Mouse (Mus musculus) CH12.LX (cell line): ENCODE measurements around the gene Tmem119. TPM values are rescaled to one million over a fixed set of nuclear protein-coding genes. Genes with fewer than 3 reads are reported as not detected.

Source experiments
- DNase-seq: peaks from one replicate; pipeline ENCODE4 v3.0.0-alpha.2; 2013; ENCODE audit errors: extremely low read depth
- H3K27ac ChIP-seq: 2 replicates; pipeline ENCODE4 v1.5.1; 2012; ENCODE audit warnings: low read depth, mild to moderate bottlenecking, control low read depth, moderate library complexity; ENCODE audit not compliant: insufficient read depth
- H3K27me3 ChIP-seq: replicated peaks from 2 replicates; pipeline ENCODE3; 2012; ENCODE audit warnings: inconsistent platforms
- H3K36me3 ChIP-seq, 2 experiments: replicated peaks in 1 of 2; 2 replicates each; pipeline versions ENCODE3 to v1.6.1; 2012; ENCODE audit warnings: inconsistent platforms in 1 of 2, low read length in 1 of 2, mild to moderate bottlenecking in 1 of 2, mixed read lengths in 1 of 2, moderate library complexity in 1 of 2; ENCODE audit not compliant: control insufficient read depth in 1 of 2, insufficient read depth in 1 of 2
- H3K4me1 ChIP-seq, 2 experiments: 2 replicates each; pipeline ENCODE4 v1.6.1; 2012; ENCODE audit warnings: inconsistent platforms in 1 of 2, moderate library complexity in 1 of 2; ENCODE audit not compliant: insufficient read depth in 2 of 2, control insufficient read depth in 1 of 2
- H3K4me2 ChIP-seq: 2 replicates; pipeline ENCODE4 v1.6.1; 2012; ENCODE audit warnings: low read depth, mild to moderate bottlenecking, control low read depth; ENCODE audit not compliant: poor library complexity, insufficient read depth, severe bottlenecking
- H3K4me3 ChIP-seq, 3 experiments: fragments of 150-350 bp in 1 of 3; sonication (generic) in 1 of 3; replicated peaks in 1 of 3; 2 replicates each; pipeline versions ENCODE3 to v1.5.1; 2011 to 2012; ENCODE audit warnings: low read depth in 2 of 3, low read length in 2 of 3, mild to moderate bottlenecking in 2 of 3, moderate library complexity in 2 of 3, control low read depth in 1 of 3, improper control_type of control experiment in 1 of 3, inconsistent platforms in 1 of 3, mixed read lengths in 1 of 3; ENCODE audit not compliant: poor library complexity in 1 of 3
- H3K79me2 ChIP-seq: replicated peaks from 2 replicates; pipeline ENCODE4 v1.6.1; 2012; ENCODE audit warnings: mild to moderate bottlenecking, moderate library complexity; ENCODE audit not compliant: control insufficient read depth, poor library complexity, insufficient read depth, severe bottlenecking; ENCODE audit errors: extremely low read depth
- H3K9ac ChIP-seq: 2 replicates; pipeline ENCODE4 v1.6.1; 2012; ENCODE audit warnings: low read depth, mild to moderate bottlenecking, control low read depth, moderate library complexity; ENCODE audit not compliant: insufficient read depth
- H3K9me3 ChIP-seq: replicated peaks from 2 replicates; pipeline ENCODE3; 2012; ENCODE audit warnings: low read length, inconsistent platforms, mixed read lengths
- BHLHE40 ChIP-seq: IDR thresholded peaks from 2 replicates; pipeline ENCODE4 v1.6.1; 2011; ENCODE audit warnings: mild to moderate bottlenecking, low read depth, low read length, improper control_type of control experiment
- CHD1 ChIP-seq: IDR thresholded peaks from 2 replicates; pipeline ENCODE4 v1.6.1; 2012; ENCODE audit warnings: low read depth, low read length, improper control_type of control experiment, inconsistent platforms
- CTCF ChIP-seq, 2 experiments: IDR thresholded peaks in 1 of 2; conservative IDR thresholded peaks in 1 of 2; 2 replicates each; pipeline ENCODE4 v1.5.1; 2011 to 2012; ENCODE audit warnings: low read depth in 2 of 2, low read length in 2 of 2, improper control_type of control experiment in 1 of 2, inconsistent platforms in 1 of 2, mild to moderate bottlenecking in 1 of 2, moderate library complexity in 1 of 2
- ELF1 ChIP-seq: IDR thresholded peaks from 2 replicates; pipeline ENCODE4 v1.6.1; 2014; ENCODE audit warnings: low read depth, mild to moderate bottlenecking, inconsistent platforms, low read length, improper control_type of control experiment
- ETS1 ChIP-seq: conservative IDR thresholded peaks from 2 replicates; pipeline ENCODE4 v1.6.1; 2012; ENCODE audit warnings: low read depth, mild to moderate bottlenecking, inconsistent platforms, low read length, improper control_type of control experiment, moderate library complexity
- GABPA ChIP-seq: IDR thresholded peaks from 2 replicates; pipeline ENCODE4 v1.6.1; 2012; ENCODE audit warnings: low read depth, low read length, improper control_type of control experiment, inconsistent platforms; ENCODE audit not compliant: insufficient replicate concordance
- HCFC1 ChIP-seq: IDR thresholded peaks from 2 replicates; pipeline ENCODE4 v1.6.1; 2012; ENCODE audit warnings: low read depth, mild to moderate bottlenecking, inconsistent platforms, low read length, improper control_type of control experiment
- IRF4 ChIP-seq: IDR thresholded peaks from 2 replicates; pipeline ENCODE4 v1.6.1; 2014; ENCODE audit warnings: low read depth, mild to moderate bottlenecking, inconsistent platforms, low read length, improper control_type of control experiment
- JUN ChIP-seq: IDR thresholded peaks from 2 replicates; pipeline ENCODE4 v1.6.1; 2011; ENCODE audit warnings: low read depth, mild to moderate bottlenecking, low read length, improper control_type of control experiment, moderate library complexity; ENCODE audit not compliant: insufficient read depth
- JUND ChIP-seq: conservative IDR thresholded peaks from 2 replicates; pipeline ENCODE4 v1.6.1; 2011; ENCODE audit warnings: low read depth, low read length, improper control_type of control experiment
- KAT2A ChIP-seq: IDR thresholded peaks from 2 replicates; pipeline ENCODE4 v1.6.1; 2012; ENCODE audit warnings: low read length, improper control_type of control experiment, inconsistent platforms; ENCODE audit not compliant: insufficient replicate concordance
- MAX ChIP-seq: IDR thresholded peaks from 2 replicates; pipeline ENCODE4 v1.6.1; 2011; ENCODE audit warnings: low read length, improper control_type of control experiment
- MAZ ChIP-seq: IDR thresholded peaks from 2 replicates; pipeline ENCODE4 v1.6.1; 2012; ENCODE audit warnings: low read depth, mild to moderate bottlenecking, inconsistent platforms, low read length, improper control_type of control experiment, moderate library complexity
- MEF2A ChIP-seq: IDR thresholded peaks from 2 replicates; pipeline ENCODE4 v1.6.1; 2014; ENCODE audit warnings: low read depth, mild to moderate bottlenecking, inconsistent platforms, low read length, improper control_type of control experiment, borderline replicate concordance
- MYC ChIP-seq: IDR thresholded peaks from 2 replicates; pipeline ENCODE4 v1.6.1; 2011; ENCODE audit warnings: low read depth, mild to moderate bottlenecking, improper control_type of control experiment, low read length
- NELFE ChIP-seq: IDR thresholded peaks from 2 replicates; pipeline ENCODE4 v1.6.1; 2011; ENCODE audit warnings: low read depth, low read length, improper control_type of control experiment
- NRF1 ChIP-seq: IDR thresholded peaks from 2 replicates; pipeline ENCODE4 v1.6.1; 2014; ENCODE audit warnings: low read depth, mild to moderate bottlenecking, inconsistent platforms, low read length, improper control_type of control experiment, moderate library complexity
- PAX5 ChIP-seq: IDR thresholded peaks from 2 replicates; pipeline ENCODE4 v1.6.1; 2012; ENCODE audit warnings: low read length, inconsistent platforms, mixed read lengths
- POLR2A ChIP-seq: IDR thresholded peaks from 2 replicates; pipeline ENCODE4 v1.6.1; 2011; ENCODE audit warnings: low read depth, mild to moderate bottlenecking, improper control_type of control experiment, low read length
- POLR2AphosphoS2 ChIP-seq: IDR thresholded peaks from 2 replicates; pipeline ENCODE4 v1.6.1; 2011; ENCODE audit warnings: low read depth, low read length, improper control_type of control experiment
- RCOR1 ChIP-seq: conservative IDR thresholded peaks from 2 replicates; pipeline ENCODE4 v1.6.1; 2012; ENCODE audit warnings: low read depth, mild to moderate bottlenecking, inconsistent platforms, low read length, improper control_type of control experiment
- SIN3A ChIP-seq: IDR thresholded peaks from 2 replicates; pipeline ENCODE4 v1.6.1; 2012; ENCODE audit warnings: low read length, improper control_type of control experiment, inconsistent platforms
- SMC3 ChIP-seq: IDR thresholded peaks from 2 replicates; pipeline ENCODE4 v1.6.1; 2011; ENCODE audit warnings: low read depth, low read length, improper control_type of control experiment
- TCF12 ChIP-seq: IDR thresholded peaks from 2 replicates; pipeline ENCODE4 v1.6.1; 2014; ENCODE audit warnings: low read depth, mild to moderate bottlenecking, inconsistent platforms, low read length, improper control_type of control experiment
- UBTF ChIP-seq: IDR thresholded peaks from 2 replicates; pipeline ENCODE4 v1.6.1; 2012; ENCODE audit warnings: low read depth, mild to moderate bottlenecking, inconsistent platforms, low read length, improper control_type of control experiment, moderate library complexity
- USF2 ChIP-seq: conservative IDR thresholded peaks from 2 replicates; pipeline ENCODE4 v1.6.1; 2011; ENCODE audit warnings: low read depth, low read length, improper control_type of control experiment
- ZC3H11A ChIP-seq: IDR thresholded peaks from 2 replicates; pipeline ENCODE4 v1.6.1; 2012; ENCODE audit warnings: low read depth, mild to moderate bottlenecking, inconsistent platforms, low read length, improper control_type of control experiment
- ZKSCAN1 ChIP-seq: IDR thresholded peaks from 2 replicates; pipeline ENCODE4 v1.6.1; 2012; ENCODE audit warnings: low read depth, inconsistent platforms, low read length, improper control_type of control experiment, borderline replicate concordance
- ZNF384 ChIP-seq: IDR thresholded peaks from 2 replicates; pipeline ENCODE4 v1.6.1; 2012; ENCODE audit warnings: low read depth, low read length, improper control_type of control experiment, inconsistent platforms
- dilution Hi-C: fragments of 300-500 bp; cut with MboI; formaldehyde crosslinking; loops from 2 replicates; pipeline ENCODE4 v1.14.3; 2020; ENCODE audit warnings: low sequenced_read_pairs; ENCODE audit not compliant: extremely low pct_unique_long_range_greater_than_20kb, extremely low pct_ligation_motif_present
- in situ Hi-C: fragments of 300-500 bp; cut with MboI; formaldehyde crosslinking; loops from 3 replicates; pipeline ENCODE4 v1.14.3; 2019; ENCODE audit warnings: low sequenced_read_pairs, low pct_ligation_motif_present, low pct_unique_long_range_greater_than_20kb, mixed read lengths
- polyA plus RNA-seq: library from polyadenylated mRNA; unstranded; fragments of >175 nt; gene quantifications from 2 replicates; pipeline ENCODE4 v1.2.1, GENCODE M21; 2012; ENCODE audit warnings: low read depth; ENCODE audit not compliant: insufficient read length
- total RNA-seq, 2 experiments: library from RNA; depleted of rRNA; stranded (reverse); fragments of 300-350 nt in 1 of 2; fragments of >200 nt in 1 of 2; gene quantifications; 2 replicates each; pipeline ENCODE4 v1.2.3; 2012 to 2014

Tmem119 gene
- total and polyA plus RNA-seq, 3 experiments: 0.30 to 1.5 (median 1.0) TPM

GRCm38 (mm10) chr5:113773664-113774063 is 26.7 kb downstream of the Tmem119 start (continued):
- TF ChIP-seq NELFE (peak; percentile 70), GABPA (no peak), BHLHE40 (peak; percentile 65), MYC (0 out of 2 replicates have a peak, but pooled peaks have one; percentile 37), ELF1 (no peak), IRF4 (peak; percentile 75)

DNA sequence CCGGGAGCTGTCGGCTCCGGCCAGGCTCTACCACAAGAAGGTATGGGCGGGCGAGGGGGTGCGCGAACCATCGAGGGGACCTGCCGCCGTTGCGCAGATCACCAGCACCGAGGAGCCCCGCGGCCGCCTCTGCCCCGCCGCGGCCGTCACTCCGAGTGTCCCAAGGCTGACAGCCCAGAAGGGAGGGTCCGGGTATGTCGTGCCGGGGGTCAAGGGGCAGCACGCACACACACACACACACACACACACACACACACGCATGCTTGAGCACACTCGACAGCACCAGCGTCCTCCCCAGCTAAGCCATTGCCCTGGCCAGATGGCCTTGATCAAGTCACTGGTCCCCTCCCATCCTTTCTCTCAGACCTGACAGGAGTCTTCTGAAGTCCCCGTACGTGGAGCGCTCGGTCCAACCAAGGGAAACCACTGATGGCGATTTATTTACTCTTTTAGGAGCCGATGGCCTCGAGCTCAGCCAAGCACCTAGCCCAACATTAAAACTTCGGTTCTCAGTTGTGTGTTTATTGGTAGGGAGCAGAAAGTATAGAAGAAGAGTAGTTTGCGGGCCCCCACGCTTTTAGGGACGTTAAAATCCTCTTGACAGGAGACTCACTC is 27.3 kb downstream of the Tmem119 start:
- Histone ChIP-seq H3K9ac (peak overlapping the region; percentile 84), H3K4me2 (peak overlapping the region; percentile 99), H3K27ac (peak overlapping the region; percentile 18), H3K79me2 (peaks cover 48% of the 10 kb centered on the region), H3K27me3 (no peaks in the 10 kb centered on the region), H3K36me3 (peaks cover 33 to 48% of the 10 kb centered on the region in 2 experiments), H3K4me1 (peaks cover 44 to 65% of the 10 kb centered on the region in 2 experiments), H3K9me3 (no peaks in the 10 kb centered on the region), H3K4me3 (peak overlapping the region; percentile 97 to 100 (median 98))
- no peak for DNase-seq
- in situ Hi-C loops: loop anchor here (10.0 kb wide), 1 partner anchor 62 kb away; the partner anchor contains the start of gene Selplg
- dilution Hi-C loops: no loop called here
- TF ChIP-seq ZNF384 (no peak), UBTF (peak; percentile 30; the same call in 1 of the 2 replicates)

DNA sequence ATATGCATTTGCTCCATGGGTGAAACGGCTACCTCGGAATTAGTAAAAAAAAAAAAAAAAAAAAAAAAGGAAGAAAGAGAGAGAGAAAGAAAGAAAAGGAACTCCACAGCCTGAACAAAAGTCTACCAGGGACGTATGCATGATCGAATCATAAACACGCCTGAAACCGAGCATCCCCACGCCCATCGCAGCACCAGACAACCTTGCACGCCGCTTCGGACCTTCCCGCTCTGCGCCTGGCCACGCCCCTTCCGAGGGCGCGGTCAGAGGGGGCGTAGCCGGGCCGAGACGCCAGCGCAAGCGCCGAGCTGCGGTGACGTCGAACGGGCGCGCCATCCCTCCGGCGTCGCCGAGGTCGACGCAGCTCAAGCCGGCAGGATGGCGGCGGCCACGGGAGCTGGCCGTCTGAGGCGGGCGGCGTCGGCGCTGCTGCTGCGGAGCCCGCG is 27.8 kb downstream of the Tmem119 start, which contains the start of the genes Sart3 and Iscu:
TSS of gene Sart3 (minus strand) at position 61 of the 446 bp plus-strand sequence.
TSS of gene Iscu (plus strand) at position 299 of the 446 bp plus-strand sequence.
- peak; percentile 92 for DNase-seq
- peak within 1 kb of the TSS; percentile 92 for H3K9ac ChIP-seq
- no peaks in the 10 kb centered on the region for H3K27me3 ChIP-seq
- H3K4me2 ChIP-seq: peak within 1 kb of the TSS; percentile 99
- dilution Hi-C loops (no loop called here), in situ Hi-C loops (loop anchor here (10.0 kb wide), 1 partner anchor 62 kb away; the partner anchor contains the start of gene Selplg)
- peaks cover 53% of the 10 kb centered on the region for H3K79me2 ChIP-seq
- peaks cover 38 to 50% of the 10 kb centered on the region in 2 experiments for H3K36me3 ChIP-seq
- peaks cover 42 to 67% of the 10 kb centered on the region in 2 experiments for H3K4me1 ChIP-seq
- H3K27ac ChIP-seq: peak within 1 kb of the TSS; percentile 82
- no peaks in the 10 kb centered on the region for H3K9me3 ChIP-seq
- H3K4me3 ChIP-seq: peak within 1 kb of the TSS; percentile 98 to 100 (median 98)
- TF ChIP-seq ZC3H11A: no peak
- peak; percentile 92 for TF ChIP-seq NRF1
- TF ChIP-seq ETS1: peak; percentile 56
- no peak for TF ChIP-seq MAZ
- no peak for TF ChIP-seq SMC3
- no peak for TF ChIP-seq ZKSCAN1
- TF ChIP-seq USF2: peak; percentile 4; the same call in 1 of the 2 replicates
- peak; percentile 86 for TF ChIP-seq HCFC1
- TF ChIP-seq PAX5: no peak
- TF ChIP-seq CTCF (conservative IDR thresholded peaks at IDR 0.05 in 1 of 2, IDR thresholded peaks at IDR 0.05 in 1 of 2; ENCODE audit: low read depth in 2 of 2, low read length in 2 of 2): no peak
- peak; percentile 57; the same call in 1 of the 2 replicates for TF ChIP-seq UBTF
- peak; percentile 69 for TF ChIP-seq MEF2A
- no peak for TF ChIP-seq POLR2AphosphoS2
- peak; percentile 77 for TF ChIP-seq TCF12
- TF ChIP-seq ELF1: peak; percentile 73
- TF ChIP-seq JUN: no peak
- TF ChIP-seq MAX: peak; percentile 98
- peak; percentile 74 for TF ChIP-seq POLR2A
- TF ChIP-seq SIN3A: no peak; the same call in none of the 2 replicates
- no peak for TF ChIP-seq CHD1
- TF ChIP-seq KAT2A: peak; percentile 79; the same call in 1 of the 2 replicates
- TF ChIP-seq NELFE: peak; percentile 39; the same call in 1 of the 2 replicates
- no peak for TF ChIP-seq JUND
- no peak for TF ChIP-seq RCOR1
